Mouse (Mus musculus): ENCODE measurements at regions not wholly inside any gene's neighbourhood (a gene's known extent, or its start where the extent isn't known, plus 50 kb on each side); places are given as distances from the start of the nearest gene placed in this dataset.

DNA sequence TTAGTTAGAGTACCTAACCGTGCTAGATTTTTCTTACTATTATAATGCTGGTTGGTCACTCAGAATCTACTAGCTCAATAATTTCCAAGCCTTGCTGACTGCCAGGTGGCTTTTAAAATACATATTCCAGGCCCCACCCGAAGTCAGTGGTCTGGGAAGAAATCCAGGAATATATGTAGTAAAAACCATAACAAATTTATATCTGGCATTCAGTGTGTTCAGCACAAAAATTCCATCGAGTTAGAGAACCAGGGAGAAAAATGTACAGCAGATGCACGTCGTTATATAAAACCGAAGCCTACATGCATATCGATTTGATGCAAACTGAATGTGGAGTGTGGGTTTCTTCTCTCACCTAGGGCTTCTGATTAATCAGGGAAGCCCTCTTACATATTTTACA, 229.5 kb upstream of the N6amt1 start:
- TF ChIP-seq CTCF (IDR thresholded peaks at IDR 0.05; ENCODE audit: low read depth) = no peak
- TF ChIP-seq EP300 (IDR thresholded peaks at IDR 0.05; ENCODE audit: low read depth) = no peak

Measured in liver, embryonic 14.5 days (tissue).